Mouse (Mus musculus): ENCODE results near the gene Kcnab2.

- TF ChIP-seq CTCF (IDR thresholded peaks at IDR 0.05; ENCODE audit: extremely low read depth, insufficient read depth, insufficient read length, insufficient replicate concordance): no peak
- no peak for TF ChIP-seq POLR2A (IDR thresholded peaks at IDR 0.05; ENCODE audit: low read depth, low read length)
Measured at GRCm38 (mm10) chr4:152406531-152406930, 71.1 kb downstream of the Kcnab2 start.

All from spleen, adult 2 months (tissue).